Mouse (Mus musculus): ENCODE results near the gene Ufsp1. TPM values are rescaled to one million over a fixed set of nuclear protein-coding genes. Genes with fewer than 3 reads are reported as not detected.

Ufsp1 gene
- polyA plus RNA-seq, 2 experiments = 6.3 to 9.4 TPM

- H3K9ac ChIP-seq (replicated peaks) = peak overlapping the region; percentile 99
- no peaks in the 10 kb centered on the region for H3K9me3 ChIP-seq (ENCODE audit: control insufficient read depth, low read length)
- peak overlapping the region; percentile 86 for H3K4me2 ChIP-seq (ENCODE audit: low read depth)
- H3K27ac ChIP-seq = peak overlapping the region; percentile 84
- peaks cover 22 to 33% of the 10 kb centered on the region in 2 experiments for H3K4me1 ChIP-seq (replicated peaks; ENCODE audit: control insufficient read depth in 2 of 2, insufficient read depth in 2 of 2, low read length in 1 of 2)
- H3K36me3 ChIP-seq (replicated peaks; ENCODE audit: control insufficient read depth, insufficient read depth, low read depth) = peaks cover 26% of the 10 kb centered on the region
- no peak for ATAC-seq (ENCODE audit: insufficient read depth)
- TF ChIP-seq CTCF (IDR thresholded peaks at IDR 0.05; ENCODE audit: low read depth) = peak; percentile 10
- no peak for TF ChIP-seq EP300 (IDR thresholded peaks at IDR 0.05; ENCODE audit: low read depth)
- no peaks in the 10 kb centered on the region for H3K27me3 ChIP-seq (ENCODE audit: control insufficient read depth, insufficient read depth, low read length)
- peak overlapping the region; percentile 94 to 96; a peak in 2 of 4 replicates for H3K4me3 ChIP-seq (ENCODE audit: insufficient read depth in 1 of 2, low read depth in 2 of 2, low read length in 2 of 2)
- WGBS (ENCODE audit: insufficient replicate concordance) = 93% methylated on average over 4 of the region's 4 CpGs
- DNase-seq (ENCODE audit: low read depth in 3 of 3, low spot score in 3 of 3) = no peak
These were observed 13.9 kb downstream of the Ufsp1 start for GRCm38 (mm10) chr5:137308356-137308755.

GRCm38 (mm10) chr5:137313466-137314192 is 19.2 kb downstream of the Ufsp1 start:
- Histone ChIP-seq H3K27me3 (ENCODE audit: control insufficient read depth, insufficient read depth, low read length) (no peaks in the 10 kb centered on the region), H3K27ac (no peak overlapping the region), H3K4me2 (ENCODE audit: low read depth) (peak overlapping the region; percentile 80), H3K9me3 (ENCODE audit: control insufficient read depth, low read length) (no peaks in the 10 kb centered on the region), H3K36me3 (replicated peaks; ENCODE audit: control insufficient read depth, insufficient read depth, low read depth) (peaks cover 4% of the 10 kb centered on the region; the same call in 1 of the 2 replicates), H3K4me1 (replicated peaks; ENCODE audit: control insufficient read depth in 2 of 2, insufficient read depth in 2 of 2, low read length in 1 of 2) (peaks cover 6 to 15% of the 10 kb centered on the region in 2 experiments), H3K4me3 (ENCODE audit: insufficient read depth in 1 of 2, low read depth in 2 of 2, low read length in 2 of 2) (peak overlapping the region; percentile 54 to 62), H3K9ac (replicated peaks) (peak overlapping the region; percentile 67)
- TF ChIP-seq CTCF (IDR thresholded peaks at IDR 0.05; ENCODE audit: low read depth) = no peak
- ATAC-seq (ENCODE audit: insufficient read depth) = peak; percentile 36
- 4% methylated on average over 22 of the region's 22 CpGs for WGBS (ENCODE audit: insufficient replicate concordance)
- DNase-seq (ENCODE audit: low read depth in 3 of 3, low spot score in 3 of 3) = no peak

- peak within 1 kb of the TSS; percentile 54 to 62 for H3K4me3 ChIP-seq (ENCODE audit: insufficient read depth in 1 of 2, low read depth in 2 of 2, low read length in 2 of 2)
- peak in 1 of 3 experiments; percentile 55 for DNase-seq (ENCODE audit: low read depth in 3 of 3, low spot score in 3 of 3)
- peaks cover 6 to 15% of the 10 kb centered on the region in 2 experiments for H3K4me1 ChIP-seq (replicated peaks; ENCODE audit: control insufficient read depth in 2 of 2, insufficient read depth in 2 of 2, low read length in 1 of 2)
- peak; percentile 52 for ATAC-seq (ENCODE audit: insufficient read depth)
- no peak within 1 kb of the TSS for H3K27ac ChIP-seq
- peaks cover under 1% of the 10 kb centered on the region; the same call in 1 of the 2 replicates for H3K36me3 ChIP-seq (replicated peaks; ENCODE audit: control insufficient read depth, insufficient read depth, low read depth)
- peak within 1 kb of the TSS; percentile 67 for H3K9ac ChIP-seq (replicated peaks)
- H3K27me3 ChIP-seq (ENCODE audit: control insufficient read depth, insufficient read depth, low read length) = no peaks in the 10 kb centered on the region
- peak within 1 kb of the TSS; percentile 80 for H3K4me2 ChIP-seq (ENCODE audit: low read depth)
- 0 out of 2 replicates have a peak, but pooled peaks have one; percentile 12 for TF ChIP-seq CTCF (IDR thresholded peaks at IDR 0.05; ENCODE audit: low read depth)
- TF ChIP-seq EP300 (IDR thresholded peaks at IDR 0.05; ENCODE audit: low read depth) = no peak
- 31% methylated on average over 30 of the region's 30 CpGs for WGBS (ENCODE audit: insufficient replicate concordance)
- no peaks in the 10 kb centered on the region for H3K9me3 ChIP-seq (ENCODE audit: control insufficient read depth, low read length)
These were observed 20.0 kb downstream of the Ufsp1 start, which contains the start of gene Trip6 for GRCm38 (mm10) chr5:137314193-137315083. Gene Trip6, minus strand, starts transcription at chr5:137314404.

- WGBS (ENCODE audit: insufficient replicate concordance) = 48% methylated on average over 30 of the region's 30 CpGs
- TF ChIP-seq CTCF (IDR thresholded peaks at IDR 0.05; ENCODE audit: low read depth) (peak; percentile 80), EP300 (IDR thresholded peaks at IDR 0.05; ENCODE audit: low read depth) (no peak)
- DNase-seq (ENCODE audit: low read depth in 3 of 3, low spot score in 3 of 3) = no peak
- Histone ChIP-seq H3K4me3 (ENCODE audit: insufficient read depth in 1 of 2, low read depth in 2 of 2, low read length in 2 of 2) (no peak overlapping the region), H3K27me3 (ENCODE audit: control insufficient read depth, insufficient read depth, low read length) (no peaks in the 10 kb centered on the region), H3K36me3 (replicated peaks; ENCODE audit: control insufficient read depth, insufficient read depth, low read depth) (no peaks in the 10 kb centered on the region), H3K27ac (no peak overlapping the region), H3K4me1 (replicated peaks; ENCODE audit: control insufficient read depth in 2 of 2, insufficient read depth in 2 of 2, low read length in 1 of 2) (peaks cover 6 to 15% of the 10 kb centered on the region in 2 experiments), H3K9ac (replicated peaks) (no peak overlapping the region), H3K9me3 (ENCODE audit: control insufficient read depth, low read length) (no peaks in the 10 kb centered on the region), H3K4me2 (ENCODE audit: low read depth) (no peak overlapping the region)
- ATAC-seq (ENCODE audit: insufficient read depth) = peak; percentile 37; the same call in 1 of the 2 replicates
These were observed 20.9 kb downstream of the Ufsp1 start for GRCm38 (mm10) chr5:137315084-137315903.

Measured in liver, embryonic 14.5 days (tissue).